Mouse (Mus musculus): Measurements from ENCODE around the gene Cdc42ep2.

- no peak for TF ChIP-seq EP300 (IDR thresholded peaks at IDR 0.05; ENCODE audit: low read depth in 1 of 2, low read length in 2 of 2)
- TF ChIP-seq NELFE (IDR thresholded peaks at IDR 0.05; ENCODE audit: low read depth, low read length) = no peak
- TF ChIP-seq E2F4 (IDR thresholded peaks at IDR 0.05; ENCODE audit: borderline replicate concordance, low read depth, low read length) = no peak
- TF ChIP-seq ZNF384 (IDR thresholded peaks at IDR 0.05; ENCODE audit: low read depth, low read length) = no peak
- TF ChIP-seq ZMIZ1 (IDR thresholded peaks at IDR 0.05; ENCODE audit: low read depth, low read length) = no peak
- no peak for TF ChIP-seq CTCF (IDR thresholded peaks at IDR 0.05 in 2 of 3, conservative IDR thresholded peaks at IDR 0.05 in 1 of 3; ENCODE audit: control insufficient read depth in 1 of 3, insufficient read depth in 1 of 3, low read depth in 2 of 3, low read length in 3 of 3, poor library complexity in 1 of 3, severe bottlenecking in 1 of 3)
- no peak for TF ChIP-seq CHD1 (IDR thresholded peaks at IDR 0.05; ENCODE audit: low read depth, low read length)
- TF ChIP-seq MAX (IDR thresholded peaks at IDR 0.05; ENCODE audit: low read length) = no peak
- TF ChIP-seq POLR2A (IDR thresholded peaks at IDR 0.05; ENCODE audit: control insufficient read depth in 1 of 2, insufficient read depth in 1 of 2, low read depth in 1 of 2, low read length in 2 of 2, poor library complexity in 1 of 2) = no peak
- TF ChIP-seq TAL1 (IDR thresholded peaks at IDR 0.05; ENCODE audit: low read length) = no peak
Observed at GRCm38 (mm10) chr19:5950218-5950617, 25.6 kb upstream of the Cdc42ep2 start.
